Mouse (Mus musculus) heart, embryonic 14.5 days (tissue): Measurements from ENCODE around the gene Gnat2. TPM values are rescaled to one million over a fixed set of nuclear protein-coding genes. Genes with fewer than 3 reads are reported as not detected.

Source experiments
- ATAC-seq: fragments of 200-750 bp; cut with Nextera tagmentation; 2 replicates; pipeline ENCODE4 v1.8.0; 2017; ENCODE audit warnings: low read depth, moderate TSS enrichment; ENCODE audit not compliant: insufficient number of reproducible peaks, insufficient read depth, low FRiP score
- H3K27ac ChIP-seq, 2 experiments: fragments of 200-500 bp in 1 of 2; fragments of 300-500 bp in 1 of 2; sonication (generic) in 1 of 2; replicated peaks in 1 of 2; 2 replicates each; pipeline ENCODE4 v1.5.1; 2012 to 2014; ENCODE audit warnings: low read depth in 2 of 2, low read length in 2 of 2, control low read depth in 1 of 2, mild to moderate bottlenecking in 1 of 2, mixed read lengths in 1 of 2; ENCODE audit not compliant: control insufficient read depth in 1 of 2, insufficient read depth in 1 of 2
- H3K27me3 ChIP-seq: fragments of 300-500 bp; sonication (generic); 2 replicates; pipeline ENCODE4 v1.6.1; 2014; ENCODE audit warnings: mild to moderate bottlenecking, low read length, control low read depth; ENCODE audit not compliant: control insufficient read depth, insufficient read depth
- H3K36me3 ChIP-seq: fragments of 300-500 bp; sonication (generic); 2 replicates; pipeline ENCODE4 v1.6.1; 2014; ENCODE audit warnings: mild to moderate bottlenecking, control low read depth, low read length, mixed read lengths; ENCODE audit not compliant: control insufficient read depth, insufficient read depth
- H3K4me1 ChIP-seq, 2 experiments: fragments of 200-500 bp in 1 of 2; fragments of 300-500 bp in 1 of 2; sonication (generic) in 1 of 2; 2 replicates each; pipeline ENCODE4 v1.6.1; 2012 to 2014; ENCODE audit warnings: low read length in 2 of 2, control low read depth in 1 of 2, mixed read lengths in 1 of 2; ENCODE audit not compliant: control insufficient read depth in 2 of 2, insufficient read depth in 2 of 2
- H3K4me2 ChIP-seq: fragments of 300-500 bp; sonication (generic); 2 replicates; pipeline ENCODE4 v1.6.1; 2014; ENCODE audit warnings: mild to moderate bottlenecking, low read length
- H3K4me3 ChIP-seq, 2 experiments: fragments of 200-500 bp in 1 of 2; fragments of 300-500 bp in 1 of 2; sonication (generic) in 1 of 2; 2 replicates each; pipeline ENCODE4 v1.5.1; 2012 to 2014; ENCODE audit warnings: low read length in 2 of 2, mild to moderate bottlenecking in 2 of 2, control low read depth in 1 of 2, low read depth in 1 of 2, moderate library complexity in 1 of 2; ENCODE audit not compliant: control insufficient read depth in 1 of 2, insufficient read depth in 1 of 2
- H3K9ac ChIP-seq: fragments of 300-500 bp; sonication (generic); 2 replicates; pipeline ENCODE4 v1.6.1; 2014; ENCODE audit warnings: mild to moderate bottlenecking, low read length
- H3K9me3 ChIP-seq: fragments of 300-500 bp; sonication (generic); 2 replicates; pipeline ENCODE4 v1.6.1; 2016; ENCODE audit warnings: low read length, control low read depth; ENCODE audit not compliant: control insufficient read depth
- WGBS: fragments of 180-500 bp; shearing (Covaris S2); extraction: QIAGEN DNeasy Blood & Tissue Kit; methylation state at CpG from one replicate; pipeline ENCODE4 v1.1.7; 2014; 5-methylcytosine and 5-hydroxymethylcytosine counted together
- polyA plus RNA-seq: library from polyadenylated mRNA; unstranded; fragments of >200 nt; fragmentation: Nextera tagmentation; extraction: Ambion mirVana; gene quantifications from 2 replicates; pipeline ENCODE4 v1.2.1, GENCODE M21; 2014

Gene Gnat2
- polyA plus RNA-seq, 1 experiment from 2014 or later = 0.59 TPM

DNA sequence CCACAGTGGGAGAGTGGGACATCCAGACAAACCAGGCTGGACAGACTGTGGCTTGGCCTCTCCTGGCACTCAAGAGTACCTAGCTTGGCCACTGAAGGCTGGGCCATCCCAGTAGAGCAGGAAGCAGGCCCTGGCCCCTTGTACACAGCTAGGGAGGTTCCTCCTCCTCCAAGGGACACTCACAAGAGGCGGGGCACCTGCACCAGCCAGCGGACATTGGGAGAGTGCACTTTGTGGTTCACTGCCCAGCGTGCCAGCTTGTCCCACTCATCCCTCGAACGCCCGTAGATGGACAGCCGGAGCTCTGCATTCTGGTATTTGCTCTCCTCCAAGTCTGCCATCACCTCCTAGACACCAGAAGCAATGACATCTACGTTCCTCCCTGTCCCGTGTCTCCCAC, 15.8 kb upstream of the Gnat2 start:
- Histone ChIP-seq H3K4me1 (peaks cover 4 to 5% of the 10 kb centered on the region in 2 experiments), H3K9me3 (no peaks in the 10 kb centered on the region), H3K9ac (no peak overlapping the region), H3K4me2 (no peak overlapping the region), H3K4me3 (no peak overlapping the region), H3K27ac (no peak overlapping the region), H3K27me3 (no peaks in the 10 kb centered on the region), H3K36me3 (peaks cover 70% of the 10 kb centered on the region)
- WGBS = 88% methylated on average over 9 of the region's 9 CpGs
- ATAC-seq = no peak

DNA sequence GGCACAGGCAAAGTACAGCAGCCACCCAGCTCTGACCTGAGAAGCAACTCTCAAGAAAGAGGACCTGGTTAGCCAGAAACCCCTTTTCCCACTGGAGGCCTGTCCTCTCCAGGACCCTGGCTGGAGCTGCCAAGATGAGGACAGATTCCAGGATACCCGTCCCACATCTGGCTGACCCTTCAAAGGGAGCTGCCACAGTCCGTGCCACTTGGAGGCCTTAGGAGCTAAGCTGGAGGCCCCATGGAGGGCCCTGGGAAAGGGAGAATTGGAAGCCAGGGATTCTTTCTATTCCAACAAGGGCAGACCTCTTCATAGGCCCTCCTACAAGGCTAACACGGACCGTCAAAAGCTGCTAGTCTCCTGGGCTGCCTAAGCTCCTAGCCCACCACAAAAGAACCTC, 10.9 kb upstream of the Gnat2 start:
- Histone ChIP-seq H3K27ac (peak overlapping the region; percentile 14 to 51; a peak in 2 of 4 replicates), H3K4me1 (peaks cover 24 to 38% of the 10 kb centered on the region in 2 experiments), H3K27me3 (no peaks in the 10 kb centered on the region), H3K9ac (peak overlapping the region; percentile 45; the same call in 1 of the 2 replicates), H3K4me2 (peak overlapping the region; percentile 44), H3K4me3 (no peak overlapping the region; a peak in 1 of 4 replicates), H3K36me3 (peaks cover 43% of the 10 kb centered on the region), H3K9me3 (no peaks in the 10 kb centered on the region)
- ATAC-seq = no peak
- WGBS = 35% methylated on average over 4 of the region's 4 CpGs

DNA sequence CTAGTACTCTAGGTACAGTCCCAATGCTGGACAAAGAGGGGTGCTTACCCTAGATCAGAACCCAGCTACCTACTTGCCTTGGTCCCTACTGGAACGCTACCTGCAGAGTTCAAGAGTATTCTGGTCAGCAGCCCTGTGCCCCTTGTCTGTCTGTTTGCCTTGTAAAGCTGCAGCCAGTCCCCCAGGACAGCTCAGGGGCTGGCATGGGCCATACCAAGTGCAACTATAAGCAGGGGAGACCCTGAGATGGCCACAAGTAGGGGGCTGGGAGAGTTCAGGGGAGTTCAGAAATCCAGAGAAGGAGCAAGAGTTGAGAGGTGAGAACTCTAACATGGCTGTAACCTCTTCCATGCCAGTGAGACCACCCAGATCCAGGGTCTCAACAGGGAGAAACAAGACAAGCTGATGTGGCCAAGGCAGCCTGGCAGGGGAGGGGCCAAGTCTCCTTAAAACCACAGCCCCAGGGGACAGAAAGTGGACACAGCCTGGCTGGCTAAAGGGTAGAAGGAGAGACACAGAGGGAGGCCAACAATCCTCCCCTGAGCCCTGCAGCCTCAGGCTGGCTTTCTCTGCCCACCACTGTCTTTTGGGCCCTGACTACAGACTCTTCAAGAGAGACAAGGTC, 10.2 kb upstream of the Gnat2 start:
- 63% methylated on average over 1 of the region's 1 CpGs for WGBS
- H3K9me3 ChIP-seq = no peaks in the 10 kb centered on the region
- ATAC-seq = no peak
- H3K4me3 ChIP-seq = no peak overlapping the region
- H3K9ac ChIP-seq = peak overlapping the region; percentile 45; the same call in 1 of the 2 replicates
- H3K4me2 ChIP-seq = peak overlapping the region; percentile 44
- H3K27ac ChIP-seq = peak overlapping the region; percentile 14 to 51; a peak in 3 of 4 replicates
- H3K4me1 ChIP-seq = peaks cover 27 to 45% of the 10 kb centered on the region in 2 experiments
- peaks cover 36% of the 10 kb centered on the region for H3K36me3 ChIP-seq
- H3K27me3 ChIP-seq = no peaks in the 10 kb centered on the region

DNA sequence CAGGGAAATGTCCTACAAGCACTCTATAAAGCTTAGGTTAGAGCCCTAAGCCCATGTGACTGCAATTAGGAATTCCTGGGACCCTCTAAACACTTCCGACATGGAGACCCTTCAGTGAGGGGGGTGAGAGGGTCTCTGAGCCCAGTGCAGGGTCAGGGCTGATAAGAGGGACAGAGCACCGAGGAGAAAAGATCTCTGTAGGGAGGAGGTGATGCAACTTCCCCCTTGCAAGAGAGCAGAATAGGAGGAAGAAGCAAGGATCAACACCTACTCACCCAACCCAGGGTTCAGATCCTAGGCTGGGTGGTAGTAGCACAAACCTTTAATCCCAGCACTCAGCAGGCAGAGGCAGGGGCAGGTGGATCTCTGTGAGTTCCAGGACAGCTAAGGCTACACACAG, 9.4 kb upstream of the Gnat2 start:
- 34% methylated on average over 2 of the region's 2 CpGs for WGBS
- H3K9ac ChIP-seq = no peak overlapping the region
- H3K27ac ChIP-seq = no peak overlapping the region
- H3K4me1 ChIP-seq = peaks cover 28 to 47% of the 10 kb centered on the region in 2 experiments
- no peaks in the 10 kb centered on the region for H3K27me3 ChIP-seq
- no peak overlapping the region for H3K4me3 ChIP-seq
- no peak for ATAC-seq
- H3K9me3 ChIP-seq = no peaks in the 10 kb centered on the region
- H3K36me3 ChIP-seq = peaks cover 28% of the 10 kb centered on the region
- H3K4me2 ChIP-seq = no peak overlapping the region

DNA sequence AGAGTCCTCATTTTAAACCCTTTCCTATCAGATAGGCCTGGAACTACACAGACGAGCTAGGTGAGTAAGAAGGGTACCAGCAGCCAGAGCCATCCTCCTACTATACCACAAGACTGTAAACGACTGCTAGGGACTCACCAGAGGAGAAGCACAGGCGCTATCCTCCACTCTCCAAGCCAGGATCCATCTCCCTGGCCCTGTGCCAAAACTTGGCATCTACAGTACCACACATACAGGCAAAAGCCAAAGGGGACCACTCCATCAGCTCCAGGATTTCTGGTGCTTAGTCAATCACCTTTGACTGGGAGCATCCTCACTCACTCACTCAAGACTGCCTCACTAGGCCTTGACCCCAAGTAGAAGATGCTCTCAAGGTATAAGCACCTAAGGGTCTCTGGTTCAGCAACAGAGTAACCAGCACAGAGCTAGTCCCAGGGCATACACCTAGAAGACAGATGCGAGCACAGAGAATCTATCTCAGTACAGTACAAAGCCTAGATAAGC, 8.6 kb upstream of the Gnat2 start:
- H3K27me3 ChIP-seq = no peaks in the 10 kb centered on the region
- no peak overlapping the region for H3K9ac ChIP-seq
- peaks cover 20% of the 10 kb centered on the region for H3K36me3 ChIP-seq
- peak overlapping the region; percentile 94; the same call in 1 of the 2 replicates for H3K4me2 ChIP-seq
- 55% methylated on average over 4 of the region's 4 CpGs for WGBS
- H3K4me3 ChIP-seq = no peak overlapping the region
- no peak overlapping the region for H3K27ac ChIP-seq
- ATAC-seq = no peak
- H3K4me1 ChIP-seq = peaks cover 31 to 50% of the 10 kb centered on the region in 2 experiments
- H3K9me3 ChIP-seq = no peaks in the 10 kb centered on the region

DNA sequence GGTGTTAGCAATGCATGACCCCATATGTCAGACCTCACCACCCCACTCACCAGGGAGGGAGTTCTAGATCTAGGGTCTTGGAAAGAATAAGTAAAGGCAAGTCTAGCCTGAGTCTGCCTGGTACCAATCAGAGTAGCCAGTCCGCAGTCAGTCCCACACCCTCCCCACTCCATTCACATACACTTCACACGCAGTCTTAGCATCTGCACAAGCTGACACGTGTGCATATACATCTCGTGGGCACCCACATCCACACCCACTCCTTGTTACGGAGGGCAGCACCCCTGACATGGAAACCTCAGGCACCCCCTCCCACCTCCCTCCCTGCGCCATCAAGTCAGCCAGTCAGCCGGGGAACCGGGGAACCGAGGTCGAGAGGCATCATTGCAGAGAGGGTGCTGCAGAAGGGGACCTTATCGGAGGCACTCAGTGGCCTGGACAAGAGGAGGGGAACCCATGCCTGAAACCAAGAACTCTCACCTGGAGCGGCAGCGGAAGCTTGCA, 7.8 kb upstream of the Gnat2 start:
- H3K27me3 ChIP-seq = no peaks in the 10 kb centered on the region
- WGBS = 13% methylated on average over 13 of the region's 13 CpGs
- H3K27ac ChIP-seq = peak overlapping the region in 1 of 2 experiments; percentile 90; a peak in 2 of 4 replicates
- no peak for ATAC-seq
- H3K9me3 ChIP-seq = no peaks in the 10 kb centered on the region
- H3K36me3 ChIP-seq = 0 out of 2 replicates have a peak, but pooled peaks cover 13% of the 10 kb centered on the region
- peak overlapping the region; percentile 69 to 76 for H3K4me3 ChIP-seq
- peak overlapping the region; percentile 94 for H3K4me2 ChIP-seq
- H3K9ac ChIP-seq = peak overlapping the region; percentile 81
- peaks cover 38 to 55% of the 10 kb centered on the region in 2 experiments for H3K4me1 ChIP-seq

DNA sequence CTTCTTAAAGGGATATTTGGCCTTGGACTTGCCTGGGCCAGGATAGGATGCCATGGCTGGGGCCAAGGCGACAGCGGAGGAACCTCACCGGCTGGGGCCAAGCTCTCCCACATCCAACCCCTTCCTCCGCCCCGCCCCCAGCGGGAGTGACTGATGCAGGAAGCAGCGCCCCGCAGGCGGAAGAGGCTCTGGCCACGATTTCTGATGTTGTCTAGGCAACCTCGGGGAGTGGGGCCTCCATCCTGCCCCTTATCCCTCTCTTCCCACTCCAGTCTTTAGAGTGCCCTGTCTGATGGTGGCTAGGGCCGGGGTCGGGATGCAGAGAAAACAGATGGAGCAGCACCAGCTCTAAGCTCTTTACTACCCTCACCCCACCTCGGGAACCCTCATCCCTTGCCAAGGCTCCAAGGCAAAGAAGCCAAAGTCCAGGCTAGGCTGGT, 7.3 kb upstream of the Gnat2 start:
- WGBS = 2% methylated on average over 13 of the region's 14 CpGs

More for the DNA sequence above, 7.3 kb upstream of the Gnat2 start:
- Histone ChIP-seq H3K27ac (peak overlapping the region; percentile 86 to 90), H3K27me3 (no peaks in the 10 kb centered on the region), H3K4me3 (peak overlapping the region; percentile 69 to 76), H3K4me1 (peaks cover 39 to 55% of the 10 kb centered on the region in 2 experiments), H3K9ac (peak overlapping the region; percentile 81), H3K4me2 (peak overlapping the region; percentile 94), H3K36me3 (0 out of 2 replicates have a peak, but pooled peaks cover 8% of the 10 kb centered on the region), H3K9me3 (no peaks in the 10 kb centered on the region)
- peak; percentile 85 for ATAC-seq
